Mouse (Mus musculus) thymus, adult 2 months (tissue): ENCODE data around the gene Wdr64.

Experiments used
- CTCF ChIP-seq: fragments of 200-500 bp; IDR thresholded peaks from 2 replicates; pipeline ENCODE4 v1.5.1; 2012; ENCODE audit warnings: mild to moderate bottlenecking, control low read depth, low read length, moderate library complexity, borderline replicate concordance; ENCODE audit not compliant: control insufficient read depth, poor library complexity, insufficient read depth; ENCODE audit errors: extremely low read depth
- POLR2A ChIP-seq: fragments of 200-500 bp; IDR thresholded peaks from 2 replicates; pipeline ENCODE4 v1.6.1; 2012; ENCODE audit warnings: mild to moderate bottlenecking, low read length, control low read depth, moderate library complexity; ENCODE audit not compliant: control insufficient read depth, poor library complexity, insufficient read depth; ENCODE audit errors: extremely low read depth

DNA sequence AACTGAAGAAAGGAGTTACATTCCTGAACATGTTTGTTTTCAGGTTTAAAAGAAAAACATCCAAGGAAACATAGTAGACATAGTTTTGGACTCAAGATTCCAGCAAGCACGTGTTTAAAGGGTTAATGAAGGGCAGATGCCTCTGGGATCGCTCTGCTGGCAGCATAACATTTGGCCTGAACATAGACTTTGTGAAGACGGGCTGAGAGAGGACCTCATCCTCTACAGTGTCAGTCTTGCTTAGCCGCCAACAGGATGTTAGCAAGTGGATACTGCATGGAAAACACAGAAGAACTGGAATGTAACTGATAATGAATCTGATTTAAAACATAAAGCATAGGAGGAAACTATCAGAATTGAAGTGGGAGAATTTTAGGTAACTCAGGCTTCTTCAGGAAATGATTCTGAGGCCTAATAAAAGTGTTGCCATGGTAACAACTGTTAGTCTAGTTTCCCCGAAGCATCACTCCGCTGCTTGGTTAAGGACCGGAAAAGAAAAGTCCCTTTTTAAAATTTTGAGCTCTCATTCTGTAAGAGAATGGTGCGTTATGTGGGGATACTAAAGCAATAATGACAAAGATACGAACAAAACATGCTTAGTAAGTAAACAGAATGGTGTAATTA, 125.5 kb downstream of the Wdr64 start:
- TF ChIP-seq CTCF (no peak), POLR2A (no peak)
